Mouse (Mus musculus) erythroblast, embryonic 14.5 days (primary cell): ENCODE data around the gene Usp9x. TPM values are rescaled to one million over a fixed set of nuclear protein-coding genes. Genes with fewer than 3 reads are reported as not detected.

ENCODE experiments used
- H3K27me3 ChIP-seq: 2 replicates; pipeline ENCODE4 v1.6.1; 2012; ENCODE audit warnings: inconsistent platforms; ENCODE audit not compliant: control insufficient read depth
- H3K36me3 ChIP-seq: 2 replicates; pipeline ENCODE4 v1.6.1; 2012; ENCODE audit warnings: mild to moderate bottlenecking, inconsistent platforms; ENCODE audit not compliant: control insufficient read depth
- H3K4me1 ChIP-seq: 2 replicates; pipeline ENCODE4 v1.6.1; 2012; ENCODE audit warnings: inconsistent platforms; ENCODE audit not compliant: control insufficient read depth
- H3K4me3 ChIP-seq: replicated peaks from 2 replicates; pipeline ENCODE3; 2012; ENCODE audit warnings: moderate library complexity, mild to moderate bottlenecking, inconsistent platforms
- H3K9me3 ChIP-seq: 2 replicates; pipeline ENCODE4 v1.6.1; 2012; ENCODE audit warnings: low read length, inconsistent platforms, mixed read lengths; ENCODE audit not compliant: control insufficient read depth
- GATA1 ChIP-seq: IDR thresholded peaks from 2 replicates; pipeline ENCODE4 v1.6.1; 2012; ENCODE audit warnings: low read length, inconsistent platforms, mixed read lengths
- TAL1 ChIP-seq: IDR thresholded peaks from 3 replicates; pipeline ENCODE4 v1.6.1; 2012; ENCODE audit warnings: low read length, inconsistent platforms, mixed read lengths
- polyA plus RNA-seq: library from polyadenylated mRNA; stranded (reverse); fragments of >175 nt; gene quantifications from 2 replicates; pipeline ENCODE4 v1.2.3, GENCODE M21; 2012

Usp9x gene
- 0.15 and 0.18 TPM in 2 replicates for polyA plus RNA-seq

DNA sequence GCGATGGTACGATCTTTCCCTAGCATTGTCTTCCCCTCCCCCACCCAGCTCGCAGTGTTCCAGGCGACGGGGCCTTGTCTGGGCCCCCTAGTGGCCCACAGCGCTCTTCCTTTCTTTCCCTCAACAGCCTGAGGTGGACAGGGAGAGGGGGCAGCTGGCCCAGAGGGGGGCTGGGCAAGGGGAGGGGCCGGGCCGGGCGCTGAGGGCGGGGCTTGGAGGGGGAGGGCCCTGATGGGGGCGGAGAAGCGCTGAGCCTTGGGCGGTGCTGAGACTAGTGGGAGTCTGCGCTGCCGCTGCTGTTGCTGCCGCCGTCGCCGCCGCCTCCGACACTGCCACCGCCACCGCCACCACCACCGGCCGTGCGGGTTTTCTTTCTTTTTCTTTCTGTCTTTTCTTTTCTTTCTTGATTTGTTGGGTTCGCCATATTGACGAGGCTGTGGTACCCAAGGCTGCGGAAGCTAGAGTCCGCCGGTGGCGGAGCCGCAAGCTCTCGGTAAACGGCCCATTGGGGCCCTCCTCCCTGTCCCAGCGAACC is at the start of gene Usp9x:
TSS of gene Usp9x (plus strand) at position 258 of the 535 bp plus-strand sequence.
- H3K36me3 ChIP-seq, result peaks cover 7% of the 10 kb centered on the region
- H3K4me1 ChIP-seq, result peaks cover 15% of the 10 kb centered on the region
- TF ChIP-seq TAL1 (no peak), GATA1 (no peak)
- peaks cover 11% of the 10 kb centered on the region for H3K27me3 ChIP-seq
- peak within 1 kb of the TSS; percentile 77 for H3K4me3 ChIP-seq
- H3K9me3 ChIP-seq, result peaks cover 15% of the 10 kb centered on the region

DNA sequence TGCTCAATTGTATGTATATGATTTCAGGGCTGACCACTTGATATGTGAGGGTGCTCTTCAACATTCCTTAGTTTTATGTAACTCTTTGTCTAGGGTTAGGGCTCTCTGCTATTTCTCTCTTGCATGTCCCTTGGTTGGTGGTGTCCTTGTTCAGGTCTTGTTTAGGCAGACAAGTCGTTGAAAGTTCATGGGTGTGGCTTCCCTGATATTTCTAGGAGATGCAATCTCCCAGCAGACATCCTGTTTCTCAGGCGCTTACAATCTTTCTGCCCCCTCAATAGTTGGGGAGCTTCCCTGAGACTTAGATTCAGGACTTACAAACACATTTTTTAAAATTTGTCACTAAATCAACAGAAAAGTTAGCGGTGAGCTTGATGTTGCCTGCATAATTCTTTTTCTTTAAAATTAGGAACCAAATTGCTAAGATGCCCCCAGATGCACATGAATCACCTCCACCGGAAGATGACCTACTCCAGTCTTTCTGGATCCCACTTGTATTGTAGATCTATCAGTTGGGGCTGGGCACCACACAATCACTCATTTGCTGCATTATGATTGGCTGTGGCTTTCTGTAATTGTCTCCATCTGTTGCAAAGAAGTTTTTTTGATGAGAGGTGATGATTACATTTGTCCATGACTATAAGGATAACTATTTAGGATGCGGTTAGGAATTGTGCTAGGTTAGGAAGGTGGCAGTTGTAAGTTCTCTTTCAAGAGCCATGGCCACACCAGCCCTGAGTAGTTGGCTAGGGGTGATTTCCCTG is 48.6 kb upstream of the Usp9x start:
- H3K9me3 ChIP-seq, result no peaks in the 10 kb centered on the region; the same call in 1 of the 2 replicates
- H3K27me3 ChIP-seq, result no peaks in the 10 kb centered on the region
- no peaks in the 10 kb centered on the region for H3K36me3 ChIP-seq
- TF ChIP-seq GATA1 (no peak), TAL1 (no peak)
- no peaks in the 10 kb centered on the region; the same call in 1 of the 2 replicates for H3K4me1 ChIP-seq
- H3K4me3 ChIP-seq, result no peak overlapping the region

- Histone ChIP-seq H3K9me3 (no peaks in the 10 kb centered on the region; the same call in 1 of the 2 replicates), H3K36me3 (no peaks in the 10 kb centered on the region), H3K27me3 (no peaks in the 10 kb centered on the region), H3K4me1 (no peaks in the 10 kb centered on the region; the same call in 1 of the 2 replicates), H3K4me3 (no peak overlapping the region)
- TF ChIP-seq TAL1, result no peak
Measured at GRCm38 (mm10) chrX:13024539-13025202, 46.6 kb upstream of the Usp9x start.

GRCm38 (mm10) chrX:13025286-13025685 is 46.0 kb upstream of the Usp9x start:
- H3K9me3 ChIP-seq, result no peaks in the 10 kb centered on the region; the same call in 1 of the 2 replicates
- H3K4me1 ChIP-seq, result no peaks in the 10 kb centered on the region; the same call in 1 of the 2 replicates
- H3K36me3 ChIP-seq, result no peaks in the 10 kb centered on the region
- TF ChIP-seq GATA1 (no peak), TAL1 (no peak)
- H3K27me3 ChIP-seq, result no peaks in the 10 kb centered on the region
- H3K4me3 ChIP-seq, result no peak overlapping the region

GRCm38 (mm10) chrX:13028156-13028555 is 43.1 kb upstream of the Usp9x start:
- no peaks in the 10 kb centered on the region for H3K36me3 ChIP-seq
- no peaks in the 10 kb centered on the region for H3K4me1 ChIP-seq
- no peaks in the 10 kb centered on the region for H3K27me3 ChIP-seq
- no peaks in the 10 kb centered on the region for H3K9me3 ChIP-seq
- no peak overlapping the region for H3K4me3 ChIP-seq
- no peak for TF ChIP-seq GATA1
- TF ChIP-seq TAL1, result no peak

DNA sequence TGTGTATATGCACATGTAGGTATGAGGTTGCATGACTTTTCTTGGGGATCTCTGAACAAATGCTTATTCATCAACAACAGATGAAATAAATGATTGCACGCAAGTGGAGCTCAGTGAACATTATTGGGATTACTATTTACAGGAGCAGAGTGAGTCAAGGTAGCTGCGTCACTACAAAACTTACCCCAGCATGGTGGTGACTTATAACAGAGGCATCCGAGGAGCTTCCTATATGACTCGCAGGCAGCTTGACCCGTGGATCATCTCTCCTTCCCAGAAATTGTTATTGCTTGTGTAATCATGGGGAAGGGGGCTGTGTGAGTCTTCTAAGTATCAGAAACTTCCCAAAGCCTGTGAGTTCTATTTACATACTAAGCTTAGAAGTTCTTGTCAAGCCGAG is 41.3 kb upstream of the Usp9x start:
- Histone ChIP-seq H3K4me1 (no peaks in the 10 kb centered on the region), H3K9me3 (no peaks in the 10 kb centered on the region), H3K36me3 (no peaks in the 10 kb centered on the region), H3K27me3 (no peaks in the 10 kb centered on the region), H3K4me3 (no peak overlapping the region)
- TF ChIP-seq TAL1, result no peak
- no peak for TF ChIP-seq GATA1

DNA sequence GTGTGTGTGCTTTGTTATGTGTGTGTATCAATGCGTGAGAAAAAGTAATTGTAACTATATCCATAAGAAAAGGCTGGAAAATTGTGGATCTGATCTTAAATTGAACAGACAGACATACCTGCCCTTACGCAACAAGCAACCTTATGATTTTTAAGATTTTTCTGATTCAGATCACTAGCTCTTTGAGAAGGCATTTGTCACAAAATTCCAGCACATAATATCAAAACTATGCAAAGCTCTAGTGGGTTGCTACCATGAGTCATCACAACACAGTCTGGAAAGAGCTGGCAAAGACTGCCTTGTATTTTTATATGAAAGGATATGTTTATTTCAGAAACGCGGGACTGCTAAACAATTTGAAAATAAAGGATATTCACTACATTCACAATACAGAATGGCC is 34.2 kb upstream of the Usp9x start:
- TF ChIP-seq TAL1, result no peak
- no peak for TF ChIP-seq GATA1
- Histone ChIP-seq H3K4me3 (no peak overlapping the region), H3K9me3 (no peaks in the 10 kb centered on the region), H3K27me3 (no peaks in the 10 kb centered on the region), H3K4me1 (peaks cover 6% of the 10 kb centered on the region), H3K36me3 (no peaks in the 10 kb centered on the region)

- Histone ChIP-seq H3K9me3 (no peaks in the 10 kb centered on the region), H3K36me3 (no peaks in the 10 kb centered on the region), H3K27me3 (no peaks in the 10 kb centered on the region), H3K4me1 (peaks cover 11% of the 10 kb centered on the region), H3K4me3 (no peak overlapping the region)
- no peak for TF ChIP-seq GATA1
- no peak for TF ChIP-seq TAL1
Measured at GRCm38 (mm10) chrX:13039211-13039610, 32.1 kb upstream of the Usp9x start.

DNA sequence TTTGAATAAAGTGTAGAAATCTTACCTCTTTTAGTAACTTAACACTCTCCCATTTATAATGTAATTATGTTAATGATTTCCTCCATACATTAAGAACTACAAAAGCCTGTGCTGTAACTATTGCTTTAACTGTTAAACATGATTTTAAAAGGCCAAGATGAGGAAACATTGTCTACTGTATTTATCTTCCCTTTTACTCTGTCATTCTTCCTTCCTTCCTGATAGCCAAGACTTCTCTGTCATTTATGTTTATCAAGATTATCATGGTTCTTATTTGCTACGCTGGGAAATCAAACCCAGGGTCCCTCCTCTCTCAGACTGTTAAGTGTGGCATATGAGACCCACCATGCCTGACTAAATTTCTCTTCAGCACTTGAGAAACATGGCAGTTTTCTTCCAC is 30.9 kb upstream of the Usp9x start:
- TF ChIP-seq TAL1 (no peak), GATA1 (no peak)
- no peaks in the 10 kb centered on the region for H3K27me3 ChIP-seq
- H3K4me3 ChIP-seq, result no peak overlapping the region
- peaks cover 11% of the 10 kb centered on the region for H3K4me1 ChIP-seq
- no peaks in the 10 kb centered on the region; the same call in 1 of the 2 replicates for H3K36me3 ChIP-seq
- H3K9me3 ChIP-seq, result no peaks in the 10 kb centered on the region
